Mouse (Mus musculus) heart, embryonic 10.5 days (tissue): ENCODE measurements around the gene Qrfpr. TPM values are rescaled to one million over a fixed set of nuclear protein-coding genes. Genes with fewer than 3 reads are reported as not detected.

ENCODE experiments used
- DNase-seq: peaks from one replicate; pipeline ENCODE4 v3.0.0-alpha.2; 2017; ENCODE audit warnings: low spot score
- H3K27ac ChIP-seq: fragments of 300-500 bp; sonication (generic); 2 replicates; pipeline ENCODE4 v1.5.1; 2016; ENCODE audit warnings: mild to moderate bottlenecking
- H3K27me3 ChIP-seq: fragments of 300-500 bp; sonication (generic); 2 replicates; pipeline ENCODE4 v1.6.1; 2016; ENCODE audit warnings: mild to moderate bottlenecking; ENCODE audit not compliant: poor library complexity, insufficient read depth, severe bottlenecking
- H3K36me3 ChIP-seq: fragments of 300-500 bp; sonication (generic); 2 replicates; pipeline ENCODE4 v1.6.1; 2016; ENCODE audit warnings: mild to moderate bottlenecking, moderate library complexity
- H3K4me1 ChIP-seq: fragments of 300-500 bp; sonication (generic); 2 replicates; pipeline ENCODE4 v1.6.1; 2016; ENCODE audit warnings: mild to moderate bottlenecking
- H3K4me3 ChIP-seq: fragments of 300-500 bp; sonication (generic); 2 replicates; pipeline ENCODE4 v1.5.1; 2016; ENCODE audit warnings: mild to moderate bottlenecking, moderate library complexity
- H3K9me3 ChIP-seq: fragments of 300-500 bp; sonication (generic); 2 replicates; pipeline ENCODE4 v1.6.1; 2016; ENCODE audit warnings: mild to moderate bottlenecking, moderate library complexity
- WGBS: fragments of 180-500 bp; shearing (Covaris S2); methylation state at CpG from one replicate; pipeline ENCODE4 v1.1.7; 2016; 5-methylcytosine and 5-hydroxymethylcytosine counted together
- polyA plus RNA-seq: library from polyadenylated mRNA; unstranded; fragments of >200 nt; fragmentation: Nextera tagmentation; extraction: Ambion mirVana; gene quantifications from 2 replicates; pipeline ENCODE4 v1.2.1, GENCODE M21; 2016

The Qrfpr gene
- polyA plus RNA-seq, 1 experiment from 2014 or later, result 0.10 TPM

- DNase-seq, result no peak
- H3K36me3 ChIP-seq, result no peaks in the 10 kb centered on the region
- 79% methylated on average over 7 of the region's 7 CpGs for WGBS
- H3K9me3 ChIP-seq, result no peaks in the 10 kb centered on the region
- no peaks in the 10 kb centered on the region for H3K4me1 ChIP-seq
- H3K27ac ChIP-seq, result no peak overlapping the region
- H3K27me3 ChIP-seq, result no peaks in the 10 kb centered on the region
- no peak overlapping the region for H3K4me3 ChIP-seq
Measured at GRCm38 (mm10) chr3:36202932-36203331, 19.2 kb downstream of the Qrfpr start.

GRCm38 (mm10) chr3:36201098-36201497, 21.0 kb downstream of the Qrfpr start:
- no peak for DNase-seq
- Histone ChIP-seq H3K4me3 (no peak overlapping the region), H3K4me1 (no peaks in the 10 kb centered on the region), H3K27me3 (no peaks in the 10 kb centered on the region), H3K9me3 (no peaks in the 10 kb centered on the region), H3K27ac (no peak overlapping the region), H3K36me3 (no peaks in the 10 kb centered on the region)
- 79% methylated on average over 5 of the region's 5 CpGs for WGBS

- Histone ChIP-seq H3K36me3 (no peaks in the 10 kb centered on the region), H3K4me1 (no peaks in the 10 kb centered on the region), H3K27ac (no peak overlapping the region), H3K9me3 (no peaks in the 10 kb centered on the region), H3K27me3 (no peaks in the 10 kb centered on the region), H3K4me3 (no peak overlapping the region)
- DNase-seq, result no peak
- WGBS, result 88% methylated on average over 8 of the region's 8 CpGs
Measured at GRCm38 (mm10) chr3:36189243-36189642, 32.9 kb downstream of the Qrfpr start.

- Histone ChIP-seq H3K27me3 (no peaks in the 10 kb centered on the region), H3K36me3 (no peaks in the 10 kb centered on the region), H3K4me3 (no peak overlapping the region), H3K27ac (no peak overlapping the region), H3K9me3 (no peaks in the 10 kb centered on the region), H3K4me1 (no peaks in the 10 kb centered on the region)
- no peak for DNase-seq
- WGBS, result 72% methylated on average over 4 of the region's 4 CpGs
Measured at GRCm38 (mm10) chr3:36186510-36186909, 35.6 kb downstream of the Qrfpr start.

GRCm38 (mm10) chr3:36181519-36181918, 40.6 kb downstream of the Qrfpr start:
- Histone ChIP-seq H3K9me3 (no peaks in the 10 kb centered on the region), H3K27me3 (no peaks in the 10 kb centered on the region), H3K4me1 (no peaks in the 10 kb centered on the region), H3K36me3 (no peaks in the 10 kb centered on the region), H3K27ac (no peak overlapping the region), H3K4me3 (no peak overlapping the region)
- WGBS, result 11% methylated on average over 4 of the region's 4 CpGs
- DNase-seq, result no peak

- DNase-seq, result no peak
- Histone ChIP-seq H3K9me3 (no peaks in the 10 kb centered on the region), H3K27ac (no peak overlapping the region), H3K4me3 (no peak overlapping the region), H3K36me3 (peaks cover 4% of the 10 kb centered on the region; the same call in 1 of the 2 replicates), H3K27me3 (no peaks in the 10 kb centered on the region), H3K4me1 (peaks cover 6% of the 10 kb centered on the region; the same call in 1 of the 2 replicates)
- 93% methylated on average over 2 of the region's 2 CpGs for WGBS
Measured at GRCm38 (mm10) chr3:36173761-36174160, 48.4 kb downstream of the Qrfpr start.

GRCm38 (mm10) chr3:36171348-36171747, 50.8 kb downstream of the Qrfpr start:
- no peak overlapping the region for H3K27ac ChIP-seq
- no peaks in the 10 kb centered on the region for H3K27me3 ChIP-seq
- H3K4me3 ChIP-seq, result no peak overlapping the region
- H3K9me3 ChIP-seq, result no peaks in the 10 kb centered on the region
- WGBS, result 90% methylated on average over 1 of the region's 1 CpGs
- H3K36me3 ChIP-seq, result peaks cover 18% of the 10 kb centered on the region
- DNase-seq, result no peak
- H3K4me1 ChIP-seq, result peaks cover 6% of the 10 kb centered on the region; the same call in 1 of the 2 replicates

- peaks cover 24% of the 10 kb centered on the region for H3K36me3 ChIP-seq
- no peak overlapping the region for H3K4me3 ChIP-seq
- peaks cover 1% of the 10 kb centered on the region; the same call in 1 of the 2 replicates for H3K9me3 ChIP-seq
- no peaks in the 10 kb centered on the region for H3K27me3 ChIP-seq
- no peak overlapping the region for H3K27ac ChIP-seq
- no peak for DNase-seq
- H3K4me1 ChIP-seq, result peaks cover 6% of the 10 kb centered on the region; the same call in 1 of the 2 replicates
- WGBS, result 94% methylated on average over 1 of the region's 1 CpGs
Measured at GRCm38 (mm10) chr3:36170670-36171210, 51.4 kb downstream of the Qrfpr start.

GRCm38 (mm10) chr3:36155268-36155667, 66.8 kb downstream of the Qrfpr start:
- Histone ChIP-seq H3K4me3 (no peak overlapping the region), H3K36me3 (peaks cover 13% of the 10 kb centered on the region), H3K27ac (no peak overlapping the region), H3K4me1 (peaks cover 21% of the 10 kb centered on the region), H3K27me3 (no peaks in the 10 kb centered on the region), H3K9me3 (peaks cover 6% of the 10 kb centered on the region; the same call in 1 of the 2 replicates)
- 12% methylated on average over 5 of the region's 5 CpGs for WGBS
- no peak for DNase-seq

- under 1% methylated on average over 53 of the region's 54 CpGs for WGBS
- Histone ChIP-seq H3K27me3 (no peaks in the 10 kb centered on the region), H3K4me1 (peaks cover 21% of the 10 kb centered on the region), H3K36me3 (no peaks in the 10 kb centered on the region), H3K27ac (peak within 1 kb of the TSS; percentile 93), H3K4me3 (peak within 1 kb of the TSS; percentile 96), H3K9me3 (no peaks in the 10 kb centered on the region)
- DNase-seq, result peak; percentile 97
Measured at GRCm38 (mm10) chr3:36150934-36151686, 71.0 kb downstream of the Qrfpr start, which contains the start of gene D3Ertd254e. D3Ertd254e (plus strand) TSS chr3:36151017.

GRCm38 (mm10) chr3:36150537-36150933, 71.6 kb downstream of the Qrfpr start:
- H3K4me3 ChIP-seq, result peak overlapping the region; percentile 96
- no peaks in the 10 kb centered on the region for H3K9me3 ChIP-seq
- H3K4me1 ChIP-seq, result peaks cover 19% of the 10 kb centered on the region
- H3K36me3 ChIP-seq, result no peaks in the 10 kb centered on the region
- WGBS, result 3% methylated on average over 1 of the region's 1 CpGs
- H3K27me3 ChIP-seq, result no peaks in the 10 kb centered on the region
- DNase-seq, result no peak
- peak overlapping the region; percentile 23; the same call in 1 of the 2 replicates for H3K27ac ChIP-seq

GRCm38 (mm10) chr3:36138996-36139395, 83.1 kb downstream of the Qrfpr start:
- no peak for DNase-seq
- Histone ChIP-seq H3K4me1 (no peaks in the 10 kb centered on the region), H3K36me3 (no peaks in the 10 kb centered on the region)

GRCm38 (mm10) chr3:36138171-36138660, 83.9 kb downstream of the Qrfpr start:
- Histone ChIP-seq H3K4me1 (no peaks in the 10 kb centered on the region), H3K4me3 (no peak overlapping the region)
- WGBS, result 71% methylated on average over 1 of the region's 1 CpGs

More at GRCm38 (mm10) chr3:36138996-36139395, 83.1 kb downstream of the Qrfpr start:
- Histone ChIP-seq H3K27me3 (no peaks in the 10 kb centered on the region), H3K4me3 (no peak overlapping the region), H3K9me3 (no peaks in the 10 kb centered on the region), H3K27ac (no peak overlapping the region)

More at GRCm38 (mm10) chr3:36138171-36138660, 83.9 kb downstream of the Qrfpr start:
- no peak for DNase-seq
- Histone ChIP-seq H3K36me3 (no peaks in the 10 kb centered on the region), H3K9me3 (no peaks in the 10 kb centered on the region), H3K27me3 (no peaks in the 10 kb centered on the region), H3K27ac (no peak overlapping the region)
